Mouse (Mus musculus): ENCODE results near the gene Gm20422.

DNA sequence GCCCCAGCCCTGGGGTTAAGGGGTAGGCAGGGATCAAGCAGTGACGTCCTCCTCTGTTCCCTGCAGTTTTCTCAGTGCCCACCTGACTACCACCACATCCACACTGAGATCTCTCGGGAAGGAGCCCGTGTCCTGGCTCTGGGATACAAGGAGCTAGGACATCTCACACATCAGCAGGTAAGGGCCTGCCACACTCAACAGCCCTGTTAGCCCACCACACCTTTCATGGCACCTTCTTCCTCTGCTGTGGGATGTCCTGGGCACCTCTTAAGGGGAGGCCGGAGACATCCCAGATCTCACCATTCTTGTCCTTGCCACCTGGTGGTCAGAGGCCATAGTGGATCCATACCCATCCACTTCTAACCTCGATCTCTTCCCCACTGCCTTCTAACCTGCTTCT is 25.3 kb upstream of the Gm20422 start:
- TF ChIP-seq CTCF (IDR thresholded peaks at IDR 0.05; ENCODE audit: low read depth, low read length): no peak
- no peak for TF ChIP-seq EP300 (IDR thresholded peaks at IDR 0.05; ENCODE audit: insufficient read depth, low read depth, low read length)

Data from ES-Bruce4 (cell line).